Mouse (Mus musculus) B cell, adult 2 months (primary cell): ENCODE measurements around the gene Ctdnep1.
"Not testable (repeated sequence)": the region's sequence is repeated elsewhere in the genome, so short reads cannot be mapped to it uniquely, and the experiment has no call there.

ENCODE experiments used
- DNase-seq, 2 experiments: peaks; one replicate each; pipeline ENCODE4 v3.0.0; 2022

Gene Ctdnep1

GRCm38 (mm10) chr11:70014051-70014450 lies 33.1 kb downstream of the Ctdnep1 start:
- no peak for DNase-seq

DNA sequence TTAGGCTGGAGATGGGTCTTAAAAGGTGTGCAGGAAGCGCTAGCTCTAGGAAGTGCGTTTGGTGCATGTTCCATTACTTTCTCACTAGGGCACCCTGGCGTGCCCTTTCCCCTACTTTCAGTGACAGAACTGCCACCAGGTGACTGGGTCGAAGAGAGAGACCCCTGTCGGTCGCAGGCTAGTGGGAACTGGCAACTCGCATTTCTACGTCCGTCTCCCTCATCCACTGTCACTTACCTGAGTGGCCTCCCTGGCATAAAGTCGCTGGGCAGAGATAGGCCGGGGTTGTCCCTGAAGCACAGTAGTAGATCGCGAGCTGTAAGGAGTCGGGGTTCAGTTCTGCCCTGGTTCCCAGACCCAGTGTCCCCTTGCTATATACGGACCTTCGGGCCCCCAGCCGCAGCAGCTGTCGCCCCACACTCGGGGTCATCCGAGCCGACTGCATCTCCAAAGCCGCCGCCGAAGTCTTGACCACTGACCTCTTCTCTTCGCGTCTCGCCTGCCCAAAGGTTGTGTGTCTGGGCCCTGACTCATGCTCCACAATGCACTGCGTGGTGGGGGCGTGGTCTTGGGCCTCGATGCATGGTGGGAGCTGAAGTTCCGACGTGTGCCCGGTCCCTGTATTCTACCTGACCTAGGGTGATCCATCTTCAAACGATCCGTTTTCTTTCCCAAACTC lies 34.1 kb downstream of the Ctdnep1 start, which contains the start of gene Acadvl:
TSS of gene Acadvl (minus strand) at position 532 of the 679 bp plus-strand sequence.
- DNase-seq = peak; percentile 85 to 87

- DNase-seq = no peak
Measured at GRCm38 (mm10) chr11:70015677-70016076, 34.7 kb downstream of the Ctdnep1 start.

GRCm38 (mm10) chr11:70016177-70016576 lies 35.2 kb downstream of the Ctdnep1 start:
- not testable (repeated sequence) for DNase-seq

- no peak for DNase-seq
Measured at GRCm38 (mm10) chr11:70016669-70017068, 35.7 kb downstream of the Ctdnep1 start, which contains the start of gene Dlg4. Gene Dlg4, plus strand, starts transcription at chr11:70016942.

GRCm38 (mm10) chr11:70017199-70017767 lies 36.3 kb downstream of the Ctdnep1 start:
- DNase-seq = no peak

GRCm38 (mm10) chr11:70018131-70018990 lies 37.4 kb downstream of the Ctdnep1 start:
- no peak for DNase-seq

GRCm38 (mm10) chr11:70019495-70020021 lies 38.6 kb downstream of the Ctdnep1 start:
- no peak for DNase-seq

- no peak for DNase-seq
Measured at GRCm38 (mm10) chr11:70020022-70020631, 39.2 kb downstream of the Ctdnep1 start.

GRCm38 (mm10) chr11:70020731-70021263 lies 39.8 kb downstream of the Ctdnep1 start:
- DNase-seq = peak; percentile 66 to 73

DNA sequence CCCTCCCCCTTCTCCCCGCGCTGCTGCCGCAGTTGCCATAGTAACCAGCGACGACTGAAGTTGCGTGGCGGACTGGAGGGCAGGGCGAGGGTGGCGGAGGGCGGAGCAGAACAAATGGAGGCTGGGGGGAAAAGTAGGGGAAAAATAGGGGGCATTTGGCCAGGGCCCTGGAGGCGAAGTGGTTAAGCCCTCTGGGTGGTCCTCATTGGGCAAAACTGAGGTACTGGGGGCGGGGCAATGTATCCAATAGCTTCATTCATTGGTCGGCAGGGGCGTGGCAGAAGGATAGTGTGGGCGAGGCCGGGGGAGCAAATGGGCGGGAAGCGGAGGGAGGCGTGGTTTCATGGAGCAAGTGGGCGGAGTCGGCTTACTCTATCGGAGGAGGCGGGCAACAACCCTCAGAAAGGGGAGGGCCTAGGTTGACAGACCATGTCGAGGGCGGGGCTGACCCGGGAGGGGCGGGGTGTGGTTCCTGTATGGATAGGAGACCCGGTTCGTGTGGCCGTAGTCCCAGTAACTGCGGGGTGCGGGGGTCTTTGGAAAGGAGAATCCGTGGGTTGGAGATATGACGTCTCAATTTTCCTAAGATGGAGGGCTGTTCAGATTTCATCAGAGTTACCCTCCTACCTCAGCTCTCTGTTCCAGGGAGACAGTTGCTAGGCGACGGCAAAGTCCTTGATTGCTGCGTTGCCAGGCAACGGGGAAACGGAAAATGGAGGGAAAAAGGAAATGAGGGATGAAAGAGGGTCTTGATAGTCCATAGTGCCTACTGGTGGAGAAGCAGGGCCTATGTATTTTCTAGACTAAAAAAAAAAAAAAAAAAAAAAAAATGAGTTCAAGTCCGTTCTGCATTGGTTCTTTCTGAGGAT lies 40.5 kb downstream of the Ctdnep1 start:
- DNase-seq = peak; percentile 94 to 96

- DNase-seq = no peak
Measured at GRCm38 (mm10) chr11:70023481-70024150, 42.7 kb downstream of the Ctdnep1 start.

- no peak for DNase-seq
Measured at GRCm38 (mm10) chr11:70024151-70024514, 43.2 kb downstream of the Ctdnep1 start.

DNA sequence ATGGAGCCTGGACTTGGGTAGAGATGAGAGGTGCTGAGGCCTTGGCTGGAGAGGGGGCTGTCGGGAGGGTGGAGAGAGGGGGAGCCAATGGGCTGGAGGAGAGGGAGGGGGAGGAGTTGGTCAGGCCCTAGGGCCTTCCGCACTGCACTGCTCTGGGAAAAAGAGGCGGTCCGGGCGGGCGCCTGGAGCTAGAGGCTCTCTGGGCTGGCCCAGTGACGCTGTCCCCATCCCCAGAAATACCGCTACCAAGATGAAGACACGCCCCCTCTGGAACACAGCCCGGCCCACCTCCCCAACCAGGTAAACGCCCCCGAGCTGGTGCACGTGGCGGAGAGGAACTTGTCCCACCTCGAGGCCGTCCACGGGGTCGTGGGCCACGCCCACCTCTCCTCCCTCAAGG lies 45.7 kb downstream of the Ctdnep1 start:
- no peak for DNase-seq

- DNase-seq = no peak
Measured at GRCm38 (mm10) chr11:70027397-70027796, 46.4 kb downstream of the Ctdnep1 start.

GRCm38 (mm10) chr11:70028401-70029129 lies 47.6 kb downstream of the Ctdnep1 start:
- DNase-seq = no peak

DNA sequence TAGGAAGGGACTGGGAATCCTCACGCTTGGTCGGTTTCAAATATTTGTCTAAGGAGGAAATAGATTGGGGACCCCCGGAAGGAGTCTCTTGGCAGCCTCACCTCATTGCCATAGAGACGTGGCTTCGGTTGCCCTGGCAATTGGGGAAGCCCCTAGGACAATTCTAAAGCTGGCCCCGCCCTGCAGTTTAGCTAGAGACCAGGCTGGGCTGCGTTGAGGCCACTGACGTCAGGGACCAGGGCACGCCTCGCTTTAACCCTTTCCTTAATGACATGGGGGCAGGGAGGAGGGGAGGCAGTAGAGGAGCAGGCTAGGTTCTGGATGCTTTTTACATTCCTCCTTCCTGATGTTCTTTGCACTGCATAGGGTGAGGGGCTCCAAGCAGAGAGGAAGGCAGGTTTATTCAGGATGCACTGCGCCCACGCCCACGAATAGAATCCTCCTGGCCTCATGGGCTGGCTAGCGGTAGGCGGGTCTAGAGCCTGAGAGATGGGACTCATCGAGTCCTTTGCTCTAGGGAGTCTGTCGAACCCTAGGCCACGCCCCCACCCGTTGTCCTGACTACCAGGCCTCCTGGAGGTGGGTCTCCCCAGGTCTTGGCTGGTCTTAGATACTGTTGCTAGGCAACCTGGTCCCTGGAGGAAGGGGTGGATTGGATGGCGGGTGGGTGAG lies 48.3 kb downstream of the Ctdnep1 start:
- DNase-seq = peak; percentile 89 to 93

- DNase-seq = no peak
Measured at GRCm38 (mm10) chr11:70029829-70030550, 49.0 kb downstream of the Ctdnep1 start.
